Mouse (Mus musculus) ES-Bruce4 (cell line): ENCODE data around the gene Mok. TPM values are rescaled to one million over a fixed set of nuclear protein-coding genes. Genes with fewer than 3 reads are reported as not detected.

Source experiments
- H3K27ac ChIP-seq: 2 replicates; pipeline ENCODE4 v1.5.1; 2012; ENCODE audit warnings: low read length, inconsistent platforms; ENCODE audit not compliant: insufficient read depth
- H3K27me3 ChIP-seq: 2 replicates; pipeline ENCODE4 v1.6.1; 2012; ENCODE audit warnings: mild to moderate bottlenecking, low read length, inconsistent platforms; ENCODE audit not compliant: control insufficient read depth, poor library complexity, insufficient read depth, severe bottlenecking
- H3K36me3 ChIP-seq: 2 replicates; pipeline ENCODE4 v1.6.1; 2012; ENCODE audit warnings: inconsistent platforms, mild to moderate bottlenecking, low read length, moderate library complexity; ENCODE audit not compliant: control insufficient read depth, poor library complexity, insufficient read depth, severe bottlenecking
- H3K4me1 ChIP-seq: one replicate; pipeline ENCODE4 v1.8.1; 2011; ENCODE audit warnings: low read length; ENCODE audit not compliant: control insufficient read depth, insufficient read depth
- H3K4me3 ChIP-seq: 2 replicates; pipeline ENCODE4 v1.5.1; 2011; ENCODE audit warnings: low read depth, mild to moderate bottlenecking, low read length
- H3K9ac ChIP-seq: 2 replicates; pipeline ENCODE4 v1.6.1; 2012; ENCODE audit warnings: low read depth, mild to moderate bottlenecking, inconsistent platforms; ENCODE audit not compliant: poor library complexity, severe bottlenecking
- H3K9me3 ChIP-seq: replicated peaks from 2 replicates; pipeline ENCODE4 v1.6.1; 2012; ENCODE audit warnings: mild to moderate bottlenecking, low read length, inconsistent platforms; ENCODE audit not compliant: control insufficient read depth, poor library complexity, insufficient read depth, severe bottlenecking
- CTCF ChIP-seq: IDR thresholded peaks from one replicate; pipeline ENCODE4 v1.8.1; 2011; ENCODE audit warnings: low read depth, low read length
- EP300 ChIP-seq: IDR thresholded peaks from 2 replicates; pipeline ENCODE4 v1.6.1; 2011; ENCODE audit warnings: low read depth, low read length; ENCODE audit not compliant: insufficient read depth
- POLR2A ChIP-seq: IDR thresholded peaks from one replicate; pipeline ENCODE4 v1.8.1; 2011; ENCODE audit warnings: low read length; ENCODE audit not compliant: insufficient read depth
- polyA plus RNA-seq: library from polyadenylated mRNA; stranded (reverse); fragments of >200 nt; gene quantifications from 2 replicates; pipeline ENCODE4 v1.2.4, GENCODE M21; 2011; ENCODE audit warnings: low read depth; ENCODE audit not compliant: missing spikeins, insufficient read depth, insufficient read length

Gene Mok
- polyA plus RNA-seq, 1 experiment, result 33.4 TPM

- Histone ChIP-seq H3K4me1 (peaks cover 8% of the 10 kb centered on the region), H3K9me3 (no peaks in the 10 kb centered on the region), H3K36me3 (no peaks in the 10 kb centered on the region), H3K9ac (no peak overlapping the region), H3K27me3 (no peaks in the 10 kb centered on the region), H3K27ac (no peak overlapping the region), H3K4me3 (no peak overlapping the region)
- no peak for TF ChIP-seq POLR2A
- TF ChIP-seq CTCF, result no peak
- no peak for TF ChIP-seq EP300
Measured at GRCm38 (mm10) chr12:110851923-110852322, 11.2 kb upstream of the Mok start.

- no peaks in the 10 kb centered on the region for H3K9me3 ChIP-seq
- no peaks in the 10 kb centered on the region for H3K36me3 ChIP-seq
- peak overlapping the region; percentile 89 for H3K9ac ChIP-seq
- H3K4me3 ChIP-seq, result peak overlapping the region; percentile 92
- H3K27me3 ChIP-seq, result no peaks in the 10 kb centered on the region
- no peak for TF ChIP-seq EP300
- no peak for TF ChIP-seq CTCF
- TF ChIP-seq POLR2A, result no peak
- no peak overlapping the region for H3K27ac ChIP-seq
- peaks cover 8% of the 10 kb centered on the region for H3K4me1 ChIP-seq
Measured at GRCm38 (mm10) chr12:110851414-110851813, 10.7 kb upstream of the Mok start.

DNA sequence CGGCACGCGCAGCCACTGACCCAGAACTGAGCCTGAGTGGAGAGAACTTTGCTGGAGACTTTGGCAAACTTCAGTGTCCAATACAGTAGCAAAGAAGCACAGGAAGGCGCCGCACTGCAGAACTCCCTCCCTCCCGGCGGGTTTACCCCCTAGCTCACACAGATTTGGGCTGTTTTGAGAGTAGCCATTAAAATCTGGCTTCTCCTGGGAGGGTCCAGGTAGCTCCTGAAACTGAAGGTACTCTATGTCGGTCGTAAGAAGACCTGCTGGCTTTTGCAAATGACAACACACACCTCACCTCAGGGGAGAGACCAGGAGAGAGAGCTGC, 10.2 kb upstream of the Mok start:
- peak overlapping the region; percentile 92 for H3K4me3 ChIP-seq
- H3K4me1 ChIP-seq, result peaks cover 8% of the 10 kb centered on the region
- peak overlapping the region; percentile 42; the same call in 1 of the 2 replicates for H3K27ac ChIP-seq
- TF ChIP-seq POLR2A (no peak), CTCF (no peak), EP300 (no peak)
- no peaks in the 10 kb centered on the region for H3K9me3 ChIP-seq
- no peaks in the 10 kb centered on the region for H3K27me3 ChIP-seq
- H3K9ac ChIP-seq, result peak overlapping the region; percentile 89
- H3K36me3 ChIP-seq, result no peaks in the 10 kb centered on the region

DNA sequence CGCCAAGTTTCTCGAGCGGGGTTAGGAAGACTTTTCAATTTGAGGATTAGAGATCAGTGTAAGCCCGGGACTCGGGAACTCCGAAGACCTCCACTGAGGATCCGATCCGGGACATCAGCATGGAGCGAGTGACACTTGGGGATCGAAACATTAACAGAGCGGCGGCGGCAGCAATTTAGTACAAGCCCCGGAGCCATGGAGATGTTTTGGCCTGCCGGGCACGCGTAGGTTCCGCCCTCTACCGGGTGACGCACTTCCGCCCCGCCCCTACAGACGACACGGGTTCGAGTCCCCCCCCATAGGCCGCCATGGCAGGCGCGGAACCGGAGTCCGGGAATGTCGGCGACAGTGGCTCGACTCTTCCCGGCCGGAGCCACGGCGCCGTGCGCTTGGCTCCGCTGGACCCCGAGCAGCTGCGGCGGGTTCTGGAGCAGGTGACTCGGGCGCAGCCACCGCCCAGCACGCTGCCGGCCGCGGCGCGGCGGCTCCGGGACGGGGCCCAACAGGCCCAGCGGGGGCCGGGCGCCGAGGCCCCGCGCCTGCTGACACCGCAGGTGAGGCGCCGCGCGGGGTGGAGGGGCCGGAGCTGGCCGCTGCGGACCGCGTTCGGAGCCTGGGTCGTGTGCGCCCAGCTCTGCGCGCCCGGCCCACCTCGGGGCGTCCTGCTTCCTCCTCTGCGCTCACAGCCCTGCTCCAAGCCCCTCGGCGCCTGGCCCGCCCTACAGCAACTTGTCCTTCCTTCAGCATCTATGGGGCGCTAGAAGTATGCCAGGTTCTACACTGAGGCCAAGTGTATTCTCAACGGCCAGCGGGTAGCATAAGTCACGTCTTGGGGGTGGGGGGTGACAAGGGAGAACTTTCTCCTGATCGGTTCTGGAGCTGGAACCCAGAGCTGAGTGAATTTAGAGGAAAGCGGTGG, 9.5 kb upstream of the Mok start, which contains the start of gene Zfp839:
Zfp839 (plus strand) TSS at position 244 of the 919 bp plus-strand sequence.
- H3K4me3 ChIP-seq, result peak within 1 kb of the TSS; percentile 92
- peak within 1 kb of the TSS; percentile 89 for H3K9ac ChIP-seq
- TF ChIP-seq POLR2A, result no peak
- TF ChIP-seq EP300, result peak; percentile 47; the same call in 1 of the 2 replicates

DNA sequence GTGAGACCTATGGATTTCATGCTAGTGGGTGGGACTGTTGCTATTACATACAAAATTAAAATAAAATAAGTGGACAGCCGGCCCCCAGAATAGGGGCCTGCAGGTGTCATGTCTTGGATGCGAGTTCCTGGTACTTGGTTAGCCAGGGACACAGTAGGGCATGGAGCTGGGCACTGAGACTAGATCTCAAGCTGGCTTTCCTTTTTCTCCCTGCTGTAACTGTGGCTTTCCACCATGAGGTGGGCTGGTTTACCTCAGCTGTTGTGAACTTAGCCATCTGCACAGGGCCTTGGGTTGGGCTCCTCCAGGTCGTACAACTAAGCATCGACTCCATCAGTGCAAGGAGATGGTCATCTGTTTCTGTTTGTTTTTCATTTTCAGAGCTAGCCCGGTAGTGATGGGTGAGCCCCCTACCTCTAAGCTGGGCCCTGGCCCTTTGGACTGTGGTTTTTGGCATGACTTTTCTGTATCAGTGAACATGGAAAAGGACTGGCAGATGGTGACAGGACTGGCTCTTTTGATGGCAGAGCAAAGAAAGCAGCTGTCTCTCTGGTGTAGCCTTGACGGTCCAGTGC, 5.5 kb upstream of the Mok start:
- Histone ChIP-seq H3K9ac (peak overlapping the region; percentile 64), H3K36me3 (no peaks in the 10 kb centered on the region), H3K4me1 (peaks cover 1% of the 10 kb centered on the region), H3K27ac (no peak overlapping the region), H3K4me3 (peak overlapping the region; percentile 81), H3K27me3 (no peaks in the 10 kb centered on the region), H3K9me3 (no peaks in the 10 kb centered on the region)
- no peak for TF ChIP-seq EP300
- no peak for TF ChIP-seq POLR2A
- no peak for TF ChIP-seq CTCF

More for the DNA sequence above, 9.5 kb upstream of the Mok start, which contains the start of gene Zfp839:
- Histone ChIP-seq H3K9me3 (no peaks in the 10 kb centered on the region), H3K36me3 (no peaks in the 10 kb centered on the region), H3K4me1 (peaks cover 8% of the 10 kb centered on the region), H3K27ac (peak within 1 kb of the TSS; percentile 42), H3K27me3 (no peaks in the 10 kb centered on the region)

GRCm38 (mm10) chr12:110845131-110845880, 4.6 kb upstream of the Mok start:
- Histone ChIP-seq H3K9me3 (no peaks in the 10 kb centered on the region), H3K27me3 (no peaks in the 10 kb centered on the region), H3K4me1 (no peaks in the 10 kb centered on the region), H3K4me3 (peak overlapping the region; percentile 88), H3K27ac (peak overlapping the region; percentile 36), H3K36me3 (no peaks in the 10 kb centered on the region), H3K9ac (peak overlapping the region; percentile 74)
- no peak for TF ChIP-seq CTCF
- TF ChIP-seq POLR2A, result no peak
- peak; percentile 78; the same call in 1 of the 2 replicates for TF ChIP-seq EP300
